Mouse (Mus musculus): ENCODE data around the gene Hapln4.

- TF ChIP-seq TBP (conservative IDR thresholded peaks at IDR 0.05; ENCODE audit: low read depth, low read length) (no peak), E2F4 (IDR thresholded peaks at IDR 0.05; ENCODE audit: insufficient replicate concordance, low read depth, low read length) (no peak), MXI1 (IDR thresholded peaks at IDR 0.05; ENCODE audit: low read depth, low read length) (no peak), NRF1 (IDR thresholded peaks at IDR 0.05; ENCODE audit: low read depth, low read length) (no peak), TCF12 (IDR thresholded peaks at IDR 0.05; ENCODE audit: low read depth, low read length) (no peak), CHD2 (IDR thresholded peaks at IDR 0.05; ENCODE audit: low read length) (no peak), MEF2A (IDR thresholded peaks at IDR 0.05; ENCODE audit: borderline replicate concordance, low read depth, low read length) (no peak), POLR2A (IDR thresholded peaks at IDR 0.05; ENCODE audit: low read depth, low read length) (no peak), EP300 (IDR thresholded peaks at IDR 0.05; ENCODE audit: low read length) (no peak), CTCF (conservative IDR thresholded peaks at IDR 0.05 in 1 of 2, IDR thresholded peaks at IDR 0.05 in 1 of 2; ENCODE audit: low read depth in 2 of 2, low read length in 2 of 2) (no peak), JUND (conservative IDR thresholded peaks at IDR 0.05; ENCODE audit: low read depth, low read length) (no peak)
These were observed 16.0 kb downstream of the Hapln4 start for GRCm38 (mm10) chr8:70099276-70099675.

Measured in CH12.LX (cell line).